Mouse (Mus musculus) lung, postnatal 0 days (tissue): ENCODE data around the gene Cdh4.

ENCODE experiments used
- CTCF ChIP-seq: IDR thresholded peaks from 2 replicates; pipeline ENCODE4 v1.5.1; 2016; ENCODE audit warnings: antibody characterized with exemption, mild to moderate bottlenecking
- EP300 ChIP-seq: IDR thresholded peaks from 2 replicates; pipeline ENCODE4 v1.6.1; 2016; ENCODE audit warnings: antibody characterized with exemption, mild to moderate bottlenecking, control low read depth

DNA sequence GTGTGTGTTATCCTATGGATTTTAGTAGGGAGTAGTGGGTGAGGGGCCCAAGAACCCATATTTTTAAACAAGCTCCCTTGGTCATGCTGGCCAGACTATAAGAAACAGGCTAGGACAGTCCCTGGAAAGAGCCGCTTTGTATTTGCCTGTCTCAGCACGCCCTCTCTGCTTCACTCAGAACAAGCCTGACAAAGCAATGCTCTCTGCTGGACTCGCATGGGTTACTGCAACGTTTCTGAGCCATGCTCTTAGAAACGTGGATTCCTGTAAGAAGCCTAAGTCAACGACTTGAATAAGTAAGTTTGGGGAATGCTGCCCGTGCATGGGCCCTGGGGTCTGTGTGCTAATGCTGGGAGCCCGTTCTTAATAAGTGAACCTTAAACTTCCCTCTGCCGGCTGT lies 2.1 kb upstream of the Cdh4 start:
- TF ChIP-seq CTCF (no peak), EP300 (no peak)
